Mouse (Mus musculus): Measurements from ENCODE around the gene Trpc3. TPM values are rescaled to one million over a fixed set of nuclear protein-coding genes. Genes with fewer than 3 reads are reported as not detected.
A peak's percentile ranks its signal among the peaks of the same experiment; 100 is the strongest.
"Not testable (repeated sequence)": the region's sequence is repeated elsewhere in the genome, so short reads cannot be mapped to it uniquely, and the experiment has no call there.

Trpc3 gene
- total RNA-seq, 2 experiments from 2014 or later = 5.0 to 6.5 TPM

GRCm38 (mm10) chr3:36605894-36606783 lies 83.8 kb downstream of the Trpc3 start:
- DNase-seq (ENCODE audit: low spot score in 2 of 2) = no peak

- not testable (repeated sequence) for DNase-seq (ENCODE audit: low spot score in 2 of 2)
Observed at GRCm38 (mm10) chr3:36599773-36600172, 90.2 kb downstream of the Trpc3 start.

DNA sequence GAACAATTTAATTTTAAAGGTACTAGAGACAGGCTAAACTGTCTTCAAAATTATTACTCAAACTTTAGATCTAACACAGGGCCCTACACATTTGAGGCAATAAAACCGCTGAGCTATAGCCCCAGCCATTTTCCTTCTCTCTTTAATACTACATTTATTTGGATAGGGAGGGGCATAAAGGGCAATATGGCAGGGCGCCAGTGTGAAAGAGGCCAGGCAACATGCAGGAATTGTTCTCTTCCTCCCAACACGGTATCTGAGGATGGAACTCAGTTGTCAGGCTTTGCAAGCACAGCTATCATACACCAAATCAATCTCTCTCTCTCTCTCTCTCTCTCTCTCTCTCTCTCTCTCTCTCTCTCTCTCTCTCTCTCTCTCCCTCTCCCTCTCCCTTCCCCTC lies 91.2 kb downstream of the Trpc3 start:
- DNase-seq (ENCODE audit: low spot score in 2 of 2) = no peak

GRCm38 (mm10) chr3:36571827-36572378 lies 118.1 kb downstream of the Trpc3 start, which contains the start of gene Ccna2:
Gene Ccna2, minus strand, starts transcription at chr3:36572150.
- peak; percentile 97 to 99 for DNase-seq (ENCODE audit: low spot score in 2 of 2)

- DNase-seq (ENCODE audit: low spot score in 2 of 2) = peak in 1 of 2 experiments; percentile 9
Observed at GRCm38 (mm10) chr3:36571361-36571826, 118.6 kb downstream of the Trpc3 start.

Other genes starting within 250 kb of the Trpc3 start
- 10 to 100 TPM; 67.0 to 67.5 TPM for gene Anxa5, start 214.3 kb downstream of the Trpc3 start, total RNA-seq (2021)
- gene 1810062G17Rik, start 214.2 kb downstream of the Trpc3 start, total RNA-seq (2021) = not detected
- gene Gm11549, start 168.4 kb downstream of the Trpc3 start, total RNA-seq (2021) = 1 to 10 TPM; 2.7 to 3.3 TPM
- 10 to 100 TPM; 36.8 to 40.9 TPM for gene Exosc9, start 137.6 kb downstream of the Trpc3 start, total RNA-seq (2021)
- gene Ccna2, start 118.0 kb downstream of the Trpc3 start, total RNA-seq (2021) = under 1 TPM; 0.54 to 0.74 TPM
- 10 to 100 TPM; 18.1 to 20.4 TPM for gene Bbs7, start 76.7 kb downstream of the Trpc3 start, total RNA-seq (2021)
- gene 4932438A13Rik, start 172.9 kb upstream of the Trpc3 start, total RNA-seq (2021) = 10 to 100 TPM; 87.8 to 88.3 TPM

Data from layer of hippocampus, adult 18-20 months (tissue).